Mouse (Mus musculus) kidney, adult 8-10 months (tissue): ENCODE data around the gene Hdhd3.
"Not testable (repeated sequence)": the region's sequence is repeated elsewhere in the genome, so short reads cannot be mapped to it uniquely, and the experiment has no call there.

Source experiments
- DNase-seq, 2 experiments: peaks; one replicate each; pipeline ENCODE4 v3.0.0; 2022

Hdhd3 gene

DNA sequence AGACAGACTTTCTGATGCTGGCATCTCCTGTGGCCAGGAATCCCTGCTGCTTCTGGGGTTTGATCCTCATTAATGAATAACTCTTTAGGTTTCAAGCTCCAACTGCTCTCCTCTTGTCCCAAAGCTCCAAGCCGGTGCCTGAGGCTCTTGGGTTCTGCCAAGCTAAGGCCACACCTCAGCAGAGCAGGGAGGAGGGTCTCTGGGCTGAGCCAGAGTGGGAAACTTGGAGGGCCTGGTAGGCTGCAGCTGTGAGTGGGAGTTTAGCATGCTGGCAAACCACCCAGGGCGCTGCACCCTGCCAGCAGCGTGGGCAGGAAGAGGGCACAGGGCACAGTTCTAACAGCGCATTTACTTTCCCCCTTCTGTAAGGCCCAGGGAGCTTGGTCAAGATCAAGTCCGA, 5.6 kb upstream of the Hdhd3 start:
- peak in 1 of 2 experiments; percentile 52 for DNase-seq

DNA sequence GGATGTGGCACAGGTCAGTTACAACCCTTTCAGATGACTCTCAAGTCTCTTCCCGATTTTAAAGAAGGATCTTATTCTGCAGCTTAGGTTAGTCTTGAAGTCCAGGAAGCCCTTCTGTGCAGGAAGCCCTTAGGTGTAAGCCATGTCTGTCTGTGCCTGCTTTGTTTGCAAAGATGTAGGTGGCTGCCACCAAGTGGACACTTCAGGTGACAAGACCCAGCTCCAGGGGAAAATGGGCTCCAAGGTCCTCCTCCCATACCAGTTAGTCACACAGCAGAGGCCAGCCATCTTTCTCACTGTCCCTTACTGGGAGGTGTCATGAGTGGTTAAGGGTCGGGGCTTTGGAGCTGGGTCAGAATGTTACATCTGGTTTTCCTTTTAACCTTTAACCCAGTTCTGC, 3.5 kb upstream of the Hdhd3 start:
- peak in 1 of 2 experiments; percentile 58 for DNase-seq

DNA sequence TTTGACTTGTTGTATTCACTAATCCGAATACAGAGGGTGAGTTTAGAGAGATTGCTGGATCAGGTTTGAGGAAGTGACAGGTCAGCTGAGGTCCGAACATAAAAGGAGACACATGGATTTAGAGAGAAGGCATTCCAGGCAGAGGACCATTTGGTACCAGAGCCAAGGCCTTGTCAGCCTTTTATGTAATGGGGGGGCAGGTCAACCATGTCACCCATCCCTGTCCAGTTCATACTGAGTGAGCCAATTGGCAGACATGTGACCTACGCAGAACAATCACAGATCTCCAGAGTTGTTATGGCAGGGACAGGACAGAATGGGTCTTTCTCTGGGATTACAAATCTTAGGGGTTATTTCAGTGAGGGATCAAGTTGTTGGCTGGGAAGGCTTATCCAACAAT, 2.7 kb upstream of the Hdhd3 start:
- no peak for DNase-seq

DNA sequence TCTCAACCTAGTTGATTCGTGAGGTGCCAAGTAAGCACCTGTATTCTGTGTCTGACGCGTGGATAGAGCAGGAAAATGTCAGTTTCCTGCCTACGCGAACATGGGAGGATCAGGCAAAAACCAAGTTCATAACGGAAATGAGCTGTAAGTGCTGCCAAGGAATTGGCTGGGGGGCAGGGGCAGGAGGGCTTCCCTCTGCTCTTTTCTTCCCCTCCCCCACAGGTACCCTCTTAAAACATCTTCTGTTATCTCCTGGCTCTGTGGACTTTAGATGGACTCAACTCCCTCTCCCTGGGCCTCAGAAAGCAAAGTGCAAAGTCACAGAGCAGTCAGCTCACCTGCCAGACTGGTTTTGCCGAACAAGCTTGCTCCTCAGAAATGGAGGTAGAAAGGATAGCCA, 298 bp downstream of the Hdhd3 start:
- peak; percentile 63 to 73 for DNase-seq

DNA sequence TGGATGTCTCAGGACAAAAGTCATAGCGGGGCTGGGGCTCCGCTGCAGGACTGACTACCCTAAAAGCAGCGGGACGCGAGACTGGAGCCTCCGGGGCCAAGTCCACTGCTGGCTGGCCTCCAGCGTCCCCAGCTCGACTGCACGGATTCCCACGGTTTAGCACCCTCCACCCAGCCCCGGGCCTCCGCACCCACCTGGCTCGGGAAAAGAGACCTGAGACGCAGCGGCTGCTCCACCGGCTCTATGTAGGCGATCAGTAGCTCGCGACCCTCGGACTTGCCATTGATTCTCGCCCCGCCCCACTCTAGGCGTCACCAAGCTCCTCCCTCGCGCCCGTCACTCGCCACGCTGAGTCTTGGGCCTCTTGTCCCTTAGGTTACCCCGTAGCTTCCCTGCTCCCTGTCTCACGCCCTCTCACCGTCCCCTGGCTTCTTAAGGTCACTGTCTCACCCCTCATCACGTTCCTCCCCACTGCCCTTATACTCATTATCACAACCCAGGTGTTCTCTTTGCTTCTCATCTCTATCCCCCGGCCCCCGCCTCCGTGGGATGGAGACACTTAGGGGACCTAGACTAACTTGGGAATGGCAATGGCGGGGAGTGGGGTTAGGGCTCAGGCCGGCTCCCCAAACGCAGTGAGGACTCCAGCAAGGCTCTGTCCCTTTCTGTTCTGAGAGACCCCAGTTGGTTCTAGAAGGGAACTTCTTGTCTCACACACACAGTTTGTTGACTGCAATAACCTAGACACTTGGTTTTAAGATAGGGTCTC, 1.1 kb downstream of the Hdhd3 start:
- DNase-seq, result peak; percentile 94

DNA sequence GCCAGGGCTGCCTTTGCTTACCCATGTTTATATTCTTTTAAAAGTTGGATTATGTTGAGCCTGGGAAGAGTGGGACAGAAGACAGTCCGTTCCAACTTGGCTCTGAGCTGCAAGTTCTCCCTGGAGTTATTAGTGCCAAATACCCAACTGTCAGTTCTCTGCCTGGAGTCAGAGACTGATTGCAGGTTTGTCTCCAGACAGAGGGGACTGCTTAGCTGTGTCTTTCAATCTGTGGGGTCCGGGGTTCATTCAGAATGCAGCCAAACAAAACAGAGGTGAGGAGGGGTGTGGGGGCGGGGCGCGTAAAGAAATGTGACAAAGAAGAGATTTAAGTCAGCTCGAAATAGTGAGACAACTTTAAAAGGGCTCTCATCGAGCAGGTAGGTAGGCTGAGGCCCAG, 1.7 kb downstream of the Hdhd3 start:
- DNase-seq, result no peak

DNA sequence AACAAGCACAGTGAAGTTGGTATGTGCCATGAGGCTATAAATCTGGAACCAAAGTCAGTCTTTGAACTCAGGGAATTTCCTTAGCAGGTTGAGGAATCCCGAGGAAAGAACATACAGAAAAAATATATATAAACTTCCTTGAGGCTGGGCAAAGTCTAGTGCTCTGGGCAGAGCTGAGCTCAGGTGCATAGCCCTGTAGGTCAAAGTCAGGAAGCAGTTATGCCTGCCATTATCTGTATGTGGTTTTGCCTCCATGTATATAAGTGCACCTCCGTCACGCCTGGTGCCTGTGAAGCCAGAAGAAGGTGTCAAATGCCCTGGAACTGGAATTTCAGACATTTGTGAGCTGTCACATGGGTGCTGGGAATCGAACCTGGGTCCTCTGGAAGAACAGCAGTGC, 2.5 kb downstream of the Hdhd3 start:
- no peak for DNase-seq

DNA sequence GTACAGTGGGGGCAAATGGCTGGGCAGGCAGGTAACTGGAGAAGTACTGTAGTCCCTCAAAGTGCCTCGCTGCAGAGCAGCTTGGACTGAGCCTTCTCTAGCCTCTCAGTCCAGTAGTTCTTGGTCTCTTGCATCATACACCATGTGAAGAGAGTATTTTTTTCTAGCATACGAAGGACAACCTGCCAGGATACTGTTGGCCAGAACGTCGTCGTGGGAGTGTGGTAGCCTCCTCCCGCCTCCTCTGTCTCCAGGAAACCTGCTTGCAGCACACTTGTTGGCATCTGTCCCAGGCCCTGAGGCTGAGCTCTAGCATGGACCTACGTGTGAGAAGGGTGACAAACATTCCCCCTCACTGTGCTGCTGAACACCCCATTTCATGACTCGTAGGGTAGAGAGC, 6.5 kb downstream of the Hdhd3 start:
- DNase-seq, result peak; percentile 72 to 82

DNA sequence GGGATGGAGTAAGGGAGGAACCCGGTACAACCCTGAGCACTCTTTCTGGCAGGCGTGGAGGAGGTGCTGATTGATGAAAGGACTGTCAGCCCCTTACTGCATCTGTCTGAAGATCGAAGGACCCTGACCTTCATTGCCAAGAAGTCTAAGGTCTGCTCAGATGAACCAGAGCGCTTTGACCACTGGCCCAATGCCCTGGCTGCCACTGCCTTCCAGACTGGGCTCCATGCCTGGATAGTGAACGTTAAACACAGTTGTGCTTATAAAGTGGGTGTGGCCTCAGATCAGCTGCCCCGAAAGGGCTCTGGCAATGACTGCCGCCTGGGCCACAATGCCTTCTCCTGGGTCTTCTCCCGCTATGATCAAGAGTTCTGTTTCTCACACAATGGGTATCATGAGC, 7.3 kb downstream of the Hdhd3 start:
- peak; percentile 87 to 90 for DNase-seq

DNA sequence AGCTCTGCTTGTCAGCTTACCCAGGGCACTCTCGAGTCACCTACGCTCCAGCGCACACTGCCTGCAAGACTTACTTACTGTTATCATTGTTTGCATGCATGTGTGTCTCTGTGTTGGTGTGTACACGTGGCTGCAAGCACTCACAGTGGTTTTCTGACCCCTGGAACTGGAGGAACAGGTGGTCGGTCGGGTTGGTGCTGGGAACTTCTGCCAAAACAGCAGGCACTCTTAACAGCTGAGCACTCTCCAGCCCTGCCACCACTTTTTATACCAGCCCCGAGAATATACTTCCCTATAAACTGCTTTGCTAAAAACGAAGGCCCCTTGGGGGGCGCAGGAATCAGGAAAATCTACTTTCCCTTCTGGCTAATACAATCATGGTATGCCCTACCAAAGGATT, 9.0 kb downstream of the Hdhd3 start:
- no peak for DNase-seq

DNA sequence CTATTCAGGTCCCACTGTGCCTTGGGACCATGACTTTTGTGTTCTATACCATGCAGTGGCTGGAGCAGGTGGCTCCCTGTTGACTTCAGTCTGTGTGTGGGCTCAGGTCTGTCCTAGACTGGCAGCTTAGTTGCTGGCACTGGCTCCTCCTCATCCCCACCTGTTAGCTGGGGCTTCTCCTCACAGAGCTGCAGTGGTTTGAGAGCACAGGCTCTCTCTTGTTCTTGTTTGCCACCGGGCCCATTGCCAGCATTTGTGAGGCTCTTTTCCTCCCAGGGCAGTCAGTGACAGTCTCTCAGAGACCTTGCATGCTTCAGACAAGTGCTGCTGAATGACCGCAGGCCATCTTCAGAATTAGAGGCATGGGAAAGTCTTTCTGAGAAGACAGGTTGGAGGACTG, 10.6 kb downstream of the Hdhd3 start:
- DNase-seq, result no peak

DNA sequence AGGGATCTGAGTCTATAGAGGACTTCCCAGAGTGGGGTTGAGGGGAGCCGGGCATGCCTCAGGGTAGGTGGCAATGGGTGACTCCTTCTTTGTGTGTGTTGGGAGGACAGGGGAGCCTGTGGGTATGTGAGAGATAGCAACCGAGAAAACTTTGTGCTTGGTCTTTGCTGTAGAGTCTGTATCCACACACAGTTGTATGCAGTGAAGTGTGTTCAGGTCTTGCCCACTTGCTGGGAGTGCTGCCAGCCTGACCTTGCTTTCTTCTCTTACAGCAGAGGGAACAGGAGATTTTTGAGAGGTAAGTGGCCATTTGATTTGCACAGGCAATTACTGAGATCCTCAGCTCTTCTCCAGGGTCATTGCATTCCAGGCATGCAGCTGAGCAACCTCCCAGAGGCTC, 15.4 kb downstream of the Hdhd3 start:
- DNase-seq, result no peak

DNA sequence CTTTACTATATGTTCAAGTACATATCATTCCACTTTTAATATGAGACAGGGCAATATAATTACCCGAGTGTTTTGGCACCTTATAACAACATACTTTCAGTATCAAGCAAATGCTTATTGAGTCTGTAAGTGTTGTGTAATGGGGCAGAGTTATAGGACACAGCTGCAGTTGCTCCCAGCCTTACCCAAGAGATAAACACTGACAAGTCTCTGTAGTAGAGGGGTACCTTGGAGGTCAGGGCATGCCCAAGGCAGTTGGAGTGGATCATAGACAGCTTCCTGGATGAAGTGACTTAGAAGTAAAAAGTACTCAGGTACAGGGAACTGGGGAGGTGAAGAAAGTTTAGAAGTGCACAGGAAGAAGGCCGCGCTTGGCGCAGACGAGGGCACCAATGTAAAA, 16.1 kb downstream of the Hdhd3 start:
- no peak for DNase-seq

DNA sequence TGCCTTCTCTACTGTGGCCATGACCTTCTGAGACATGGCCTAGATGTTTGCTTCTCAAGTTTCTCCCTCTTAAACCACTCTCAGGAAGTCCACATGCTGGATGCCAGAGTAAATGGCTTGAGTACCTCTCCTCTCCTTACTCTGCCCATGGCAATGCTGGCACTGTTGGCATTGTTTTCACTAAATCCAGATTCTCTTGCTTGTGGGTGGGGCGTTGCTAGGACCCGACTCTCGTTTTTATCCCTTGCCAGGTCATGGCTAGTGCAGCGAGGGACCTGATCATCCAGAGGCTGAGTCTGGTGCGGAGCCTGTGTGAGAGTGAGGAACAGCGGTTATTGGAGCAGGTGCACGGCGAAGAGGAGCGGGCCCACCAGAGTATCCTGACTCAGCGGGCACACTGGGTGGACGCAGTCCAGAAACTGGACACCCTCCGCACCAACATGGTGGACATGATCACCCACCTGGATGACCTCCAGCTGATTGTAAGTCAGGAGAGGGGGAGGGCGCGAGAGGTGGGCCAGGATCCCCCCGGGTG, 17.0 kb downstream of the Hdhd3 start:
- DNase-seq, result no peak

DNA sequence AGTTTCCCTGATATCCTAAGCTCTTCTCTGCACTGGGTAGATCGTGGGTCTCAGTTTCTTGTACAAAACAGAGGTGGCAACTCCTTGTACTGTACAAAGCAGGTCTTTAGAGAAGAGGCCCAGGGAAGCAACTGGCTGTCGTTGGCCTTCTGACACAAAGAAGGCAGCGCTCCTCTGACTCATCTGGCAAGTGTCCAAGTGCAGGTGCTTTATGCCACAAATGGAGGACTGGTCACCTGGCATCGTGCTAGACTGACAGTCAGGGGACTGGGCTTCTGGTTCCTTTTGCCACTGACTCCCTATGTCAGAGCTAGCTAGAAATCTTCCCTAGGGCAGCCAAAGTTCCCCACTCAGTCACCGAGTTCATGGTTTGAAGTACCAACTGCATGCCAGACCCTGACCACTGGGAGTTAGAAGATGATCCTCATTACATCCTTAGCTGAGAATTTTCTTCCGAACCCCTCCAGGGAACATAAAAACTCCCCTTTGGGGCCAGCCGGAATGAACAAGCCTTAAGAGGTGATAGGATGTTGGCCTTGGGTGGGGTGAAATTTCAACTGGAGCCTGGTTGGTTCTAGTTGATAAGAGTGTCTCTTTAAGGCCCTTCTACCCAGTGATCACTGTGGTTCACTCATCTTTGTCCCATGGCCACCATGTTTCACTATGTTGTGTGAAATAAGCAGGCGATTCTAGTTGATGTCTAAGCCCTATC, 17.7 kb downstream of the Hdhd3 start:
- no peak for DNase-seq

DNA sequence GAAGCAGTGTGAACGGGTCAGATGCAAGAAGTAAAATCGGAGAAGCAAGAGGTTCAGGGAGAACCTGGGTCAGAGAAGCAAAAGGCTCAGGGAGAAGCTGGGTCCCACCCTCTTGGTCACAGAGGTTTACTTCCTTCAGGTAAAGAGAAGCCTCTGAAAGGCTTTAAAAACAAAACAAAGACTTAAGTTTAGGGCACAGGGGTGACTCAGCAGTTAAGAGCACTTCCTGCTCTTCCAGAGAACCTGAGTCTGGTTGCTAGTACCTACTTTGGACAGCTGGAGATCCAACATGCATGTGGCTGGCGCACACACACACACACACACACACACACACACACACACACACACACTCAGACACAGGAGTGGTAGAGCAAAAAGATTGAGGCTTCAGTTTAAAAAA, 18.3 kb downstream of the Hdhd3 start:
- DNase-seq, result no peak

DNA sequence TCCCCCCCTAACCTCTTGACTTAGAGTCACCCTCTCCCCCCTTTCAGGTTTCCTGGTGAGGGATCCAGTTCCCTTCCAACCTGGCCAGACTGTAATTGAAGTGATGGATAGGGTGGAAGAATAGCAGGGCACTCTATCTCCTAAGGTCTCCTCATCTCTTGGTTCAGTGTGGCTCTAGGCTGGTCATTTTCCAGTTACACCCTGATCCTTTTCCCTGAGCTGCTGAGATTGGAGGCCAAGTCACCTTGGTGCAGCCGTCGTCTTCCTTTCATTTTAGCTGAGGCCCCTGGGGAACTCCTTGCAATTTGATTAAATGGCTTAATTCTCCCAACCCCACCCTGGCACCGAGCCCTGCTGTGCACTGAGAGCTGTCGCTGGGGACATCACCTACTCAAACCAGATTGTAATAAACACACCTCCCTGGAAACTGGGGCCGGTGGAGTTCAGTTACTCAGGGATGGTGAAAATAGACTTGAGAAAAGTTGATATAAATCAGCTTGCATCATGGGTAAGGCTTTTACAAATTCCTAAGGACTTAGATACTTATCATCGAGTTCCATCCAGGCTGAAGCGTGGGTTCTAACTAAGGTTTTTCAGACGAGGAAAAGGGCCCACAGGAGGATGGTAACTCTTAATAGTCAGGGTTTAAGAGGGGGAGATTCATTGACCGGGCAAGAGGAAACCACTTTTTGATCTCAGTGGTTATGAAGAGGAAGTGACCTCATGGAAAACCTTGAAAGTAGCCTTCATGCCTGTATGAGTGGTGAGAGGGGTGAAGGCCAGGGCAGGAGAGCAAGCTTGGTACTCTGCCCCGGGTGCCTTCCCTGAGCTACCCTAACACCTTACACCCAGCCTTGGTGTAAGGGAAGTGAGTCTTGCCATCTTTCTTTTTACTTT, 22.3 kb downstream of the Hdhd3 start:
- peak; percentile 25 to 45 for DNase-seq

DNA sequence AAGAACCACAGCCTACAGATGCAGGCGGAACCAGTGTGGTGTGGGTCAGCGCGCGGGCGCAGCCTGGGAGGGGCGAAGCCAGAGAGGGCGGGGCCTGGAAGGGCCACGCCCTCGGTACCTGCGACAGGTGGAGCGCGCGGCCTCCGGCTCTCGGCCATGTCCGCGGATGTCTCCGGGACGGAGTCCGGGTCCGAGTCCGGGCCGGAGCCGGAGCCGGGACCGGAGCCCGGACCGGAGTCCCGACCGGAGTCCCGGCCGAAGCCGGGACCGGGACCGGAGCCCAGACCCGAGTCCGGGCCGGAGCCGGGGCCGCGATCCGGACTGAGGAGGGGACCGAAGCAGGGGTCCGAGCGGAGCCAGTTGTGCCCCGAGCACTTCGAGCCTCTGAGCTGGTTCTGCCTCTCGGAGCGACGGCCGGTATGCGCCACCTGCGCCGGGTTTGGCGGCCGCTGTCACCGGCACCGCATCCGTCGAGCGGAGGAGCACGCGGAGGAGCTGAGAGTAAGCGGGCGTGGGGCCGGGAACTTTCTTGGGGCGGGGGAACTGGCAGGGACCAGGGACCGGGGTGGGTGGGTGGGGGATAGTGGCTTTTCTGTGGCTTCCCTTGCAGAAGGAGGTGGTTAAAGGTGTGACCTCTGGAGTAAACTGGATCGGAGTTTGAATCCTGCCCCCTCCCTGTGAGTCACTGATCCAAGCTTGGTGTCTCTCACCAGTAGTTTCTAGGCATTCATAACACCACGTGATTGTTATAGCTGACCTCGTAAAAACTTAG, 23.1 kb downstream of the Hdhd3 start, which contains the start of gene Bspry:
TSS of gene Bspry (plus strand) at position 117 of the 772 bp plus-strand sequence.
- DNase-seq, result peak; percentile 75 to 82

DNA sequence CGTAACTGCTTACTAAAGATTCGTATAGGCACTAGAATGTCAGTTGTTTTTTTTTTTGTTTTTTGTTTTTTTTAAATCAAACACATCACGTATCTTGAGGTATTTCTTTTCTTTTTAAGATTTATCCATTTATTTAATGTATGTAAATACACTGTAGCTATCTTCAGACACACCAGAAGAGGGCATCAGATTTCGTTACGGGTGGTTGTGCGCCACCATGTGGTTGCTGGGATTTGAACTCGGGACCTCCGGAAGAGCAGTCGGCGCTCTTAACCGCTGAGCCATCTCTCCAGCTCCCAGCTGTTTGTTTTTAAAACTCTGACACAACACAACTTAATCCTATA, 23.7 kb downstream of the Hdhd3 start:
- not testable (repeated sequence) for DNase-seq

DNA sequence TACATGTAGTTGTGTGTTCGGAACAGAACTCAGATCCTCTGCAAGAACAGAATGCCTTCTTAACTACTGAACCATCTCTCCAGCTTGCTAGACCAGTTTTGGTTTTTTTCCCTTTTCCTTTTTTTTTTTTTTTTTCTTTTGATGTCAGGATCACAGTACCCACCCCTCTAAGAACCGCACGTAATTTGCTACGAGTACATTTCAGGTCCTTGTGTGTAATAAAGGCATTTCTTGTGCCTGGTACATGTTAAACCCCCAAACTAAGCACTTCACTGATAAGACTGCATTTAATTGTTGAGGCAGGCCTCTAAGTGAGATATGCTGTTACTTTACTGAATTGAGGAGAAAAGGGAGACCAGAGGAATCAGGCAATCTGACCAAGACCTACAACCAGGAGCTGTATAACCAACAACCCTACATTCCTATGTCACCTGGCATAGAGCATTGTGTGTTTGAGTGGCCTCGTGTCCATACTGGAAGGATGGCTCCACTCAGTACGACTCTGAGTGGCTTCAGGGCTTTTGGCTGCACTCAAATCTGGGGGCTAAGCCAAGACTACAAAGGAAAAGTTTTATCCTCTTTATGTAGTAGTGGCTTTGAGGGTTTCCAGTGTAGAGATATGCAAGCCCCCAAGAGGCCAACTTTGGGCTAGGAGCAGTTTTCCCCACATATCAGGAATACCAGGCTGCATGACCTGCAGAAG, 25.6 kb downstream of the Hdhd3 start:
- DNase-seq, result no peak

DNA sequence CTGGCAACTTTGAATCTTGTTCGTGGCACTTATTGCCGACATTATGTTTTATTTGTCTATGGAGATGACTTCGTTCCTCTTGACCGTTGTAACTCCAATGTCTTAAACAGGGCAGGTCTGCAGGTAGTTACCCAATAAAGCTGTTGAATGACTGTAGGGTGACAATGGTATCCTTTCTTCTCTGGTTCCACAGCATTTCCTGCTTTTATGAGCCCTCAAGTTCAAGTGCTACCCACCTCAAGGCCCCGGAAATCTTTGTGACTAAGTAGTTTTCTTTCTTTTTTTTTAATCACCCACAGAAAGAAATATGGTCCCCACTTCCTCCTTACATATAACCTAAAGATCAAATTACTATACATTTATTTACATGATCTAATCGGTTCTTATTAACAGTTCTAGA, 27.5 kb downstream of the Hdhd3 start:
- DNase-seq, result no peak

DNA sequence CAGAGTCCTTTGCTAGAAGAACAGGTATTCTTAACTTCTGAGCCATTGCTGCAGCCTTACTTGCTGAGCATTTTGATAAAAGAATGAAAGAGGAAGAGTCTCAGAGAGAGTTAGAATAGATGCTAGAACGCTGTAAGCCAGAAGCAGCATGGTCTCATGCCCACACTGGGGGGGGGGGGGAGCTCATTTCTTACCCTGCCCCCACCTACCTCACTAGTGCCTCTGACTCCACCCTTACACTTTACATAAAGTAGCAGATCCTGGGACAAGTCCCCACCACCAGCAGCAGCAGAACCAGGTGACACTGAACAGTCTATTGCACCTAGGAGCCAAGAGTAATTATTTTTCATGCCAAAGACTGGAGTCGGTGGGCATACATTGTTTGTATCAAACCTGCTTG, 28.1 kb downstream of the Hdhd3 start:
- DNase-seq, result no peak
